Mouse (Mus musculus) neural tube, embryonic 11.5 days (tissue): Measurements from ENCODE around the gene Nme6. TPM values are rescaled to one million over a fixed set of nuclear protein-coding genes. Genes with fewer than 3 reads are reported as not detected.

Experiments used
- ATAC-seq: fragments of 200-750 bp; cut with Nextera tagmentation; 2 replicates; pipeline ENCODE4 v1.8.0; 2017; ENCODE audit warnings: moderate number of reproducible peaks, mild to moderate bottlenecking, moderate TSS enrichment, moderate library complexity; ENCODE audit not compliant: insufficient read depth, low FRiP score, low TSS enrichment
- DNase-seq: peaks from one replicate; pipeline ENCODE4 v3.0.0-alpha.2; 2015; ENCODE audit warnings: low spot score
- H3K27ac ChIP-seq: fragments of 300-500 bp; sonication (generic); 2 replicates; pipeline ENCODE4 v1.5.1; 2014; ENCODE audit warnings: low read depth, mild to moderate bottlenecking, low read length
- H3K27me3 ChIP-seq: fragments of 300-500 bp; sonication (generic); 2 replicates; pipeline ENCODE4 v1.6.1; 2014; ENCODE audit warnings: mild to moderate bottlenecking, low read length, mixed read lengths; ENCODE audit not compliant: control insufficient read depth, insufficient read depth
- H3K36me3 ChIP-seq: fragments of 300-500 bp; sonication (generic); 2 replicates; pipeline ENCODE4 v1.6.1; 2014; ENCODE audit warnings: mild to moderate bottlenecking, low read length, moderate library complexity, mixed read lengths; ENCODE audit not compliant: control insufficient read depth, insufficient read depth
- H3K4me1 ChIP-seq: fragments of 300-500 bp; sonication (generic); 2 replicates; pipeline ENCODE4 v1.6.1; 2014; ENCODE audit warnings: low read length, mixed read lengths; ENCODE audit not compliant: control insufficient read depth, insufficient read depth
- H3K4me2 ChIP-seq: fragments of 300-500 bp; sonication (generic); 2 replicates; pipeline ENCODE4 v1.6.1; 2014; ENCODE audit warnings: low read depth, mild to moderate bottlenecking, moderate library complexity
- H3K4me3 ChIP-seq: fragments of 300-500 bp; sonication (generic); 2 replicates; pipeline ENCODE4 v1.5.1; 2014; ENCODE audit warnings: low read depth, low read length
- H3K9ac ChIP-seq: fragments of 300-500 bp; sonication (generic); 2 replicates; pipeline ENCODE4 v1.6.1; 2014; ENCODE audit warnings: mild to moderate bottlenecking, low read length
- H3K9me3 ChIP-seq: fragments of 300-500 bp; sonication (generic); 2 replicates; pipeline ENCODE4 v1.6.1; 2016; ENCODE audit warnings: low read length; ENCODE audit not compliant: control insufficient read depth
- WGBS: fragments of 180-500 bp; shearing (Covaris S2); extraction: QIAGEN DNeasy Blood & Tissue Kit; methylation state at CpG from one replicate; pipeline ENCODE4 v1.1.7; 2014; 5-methylcytosine and 5-hydroxymethylcytosine counted together
- microRNA-seq: library from miRNA; unstranded; fragments of <30 nt; microRNA quantifications from one replicate; pipeline ENCODE4, GENCODE M21; 2016
- polyA plus RNA-seq: library from polyadenylated mRNA; unstranded; fragments of >200 nt; fragmentation: Nextera tagmentation; extraction: Ambion mirVana; gene quantifications from 2 replicates; pipeline ENCODE4 v1.2.1, GENCODE M21; 2014

The Nme6 gene
- polyA plus RNA-seq, 1 experiment from 2014 or later, result 87.2 TPM

- H3K9ac ChIP-seq, result no peak overlapping the region
- WGBS, result 78% methylated on average over 5 of the region's 5 CpGs
- H3K27me3 ChIP-seq, result no peaks in the 10 kb centered on the region
- no peak overlapping the region for H3K27ac ChIP-seq
- no peak for ATAC-seq
- peaks cover 16% of the 10 kb centered on the region for H3K36me3 ChIP-seq
- peaks cover 7% of the 10 kb centered on the region; the same call in 1 of the 2 replicates for H3K4me1 ChIP-seq
- DNase-seq, result no peak
- peak overlapping the region; percentile 97; the same call in 1 of the 2 replicates for H3K4me3 ChIP-seq
- peak overlapping the region; percentile 56 for H3K4me2 ChIP-seq
- no peaks in the 10 kb centered on the region for H3K9me3 ChIP-seq
Observed at GRCm38 (mm10) chr9:109877666-109878065, 45.1 kb downstream of the Nme6 start.

- no peak for ATAC-seq
- no peak overlapping the region for H3K27ac ChIP-seq
- H3K4me2 ChIP-seq, result no peak overlapping the region
- H3K9me3 ChIP-seq, result no peaks in the 10 kb centered on the region
- H3K27me3 ChIP-seq, result no peaks in the 10 kb centered on the region
- DNase-seq, result no peak
- H3K4me1 ChIP-seq, result peaks cover 7% of the 10 kb centered on the region; the same call in 1 of the 2 replicates
- WGBS, result 97% methylated on average over 1 of the region's 1 CpGs
- H3K9ac ChIP-seq, result no peak overlapping the region
- peaks cover 16% of the 10 kb centered on the region for H3K36me3 ChIP-seq
- H3K4me3 ChIP-seq, result no peak overlapping the region
Observed at GRCm38 (mm10) chr9:109879305-109879704, 46.8 kb downstream of the Nme6 start.

DNA sequence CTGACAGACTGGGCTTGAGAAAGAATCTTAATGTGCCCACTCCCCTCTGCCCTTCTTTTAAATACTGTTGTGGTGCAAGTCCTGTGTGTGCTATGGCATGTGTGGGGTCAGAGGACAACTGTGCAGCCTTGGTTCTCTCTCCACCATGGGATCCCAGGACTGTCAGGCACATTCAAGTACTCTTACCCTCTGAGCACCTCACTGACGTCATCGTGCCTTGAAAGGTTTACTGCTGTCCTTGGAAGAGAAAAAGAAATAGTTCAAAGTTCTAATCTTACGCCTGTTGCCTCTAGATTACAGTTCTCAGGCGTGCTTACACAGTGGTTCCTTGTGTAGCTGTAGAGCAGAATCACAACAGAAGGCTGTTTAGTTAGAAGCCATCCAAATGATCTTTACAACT is 53.7 kb downstream of the Nme6 start:
- Histone ChIP-seq H3K27ac (no peak overlapping the region), H3K4me2 (no peak overlapping the region), H3K9me3 (no peaks in the 10 kb centered on the region), H3K27me3 (no peaks in the 10 kb centered on the region), H3K4me1 (no peaks in the 10 kb centered on the region), H3K4me3 (no peak overlapping the region), H3K36me3 (peaks cover 32% of the 10 kb centered on the region), H3K9ac (no peak overlapping the region)
- DNase-seq, result no peak
- ATAC-seq, result no peak
- WGBS, result 92% methylated on average over 4 of the region's 4 CpGs

- Histone ChIP-seq H3K4me2 (no peak overlapping the region), H3K4me1 (no peaks in the 10 kb centered on the region), H3K27me3 (no peaks in the 10 kb centered on the region), H3K9me3 (no peaks in the 10 kb centered on the region), H3K27ac (no peak overlapping the region), H3K36me3 (peaks cover 39% of the 10 kb centered on the region), H3K9ac (no peak overlapping the region), H3K4me3 (no peak overlapping the region)
- DNase-seq (no peak), ATAC-seq (no peak)
- 91% methylated on average over 5 of the region's 5 CpGs for WGBS
Observed at GRCm38 (mm10) chr9:109887321-109887720, 54.8 kb downstream of the Nme6 start.

- Histone ChIP-seq H3K9me3 (no peaks in the 10 kb centered on the region), H3K27ac (no peak overlapping the region), H3K4me3 (no peak overlapping the region), H3K36me3 (peaks cover 25% of the 10 kb centered on the region), H3K4me1 (no peaks in the 10 kb centered on the region), H3K9ac (no peak overlapping the region), H3K27me3 (no peaks in the 10 kb centered on the region), H3K4me2 (no peak overlapping the region)
- WGBS, result 94% methylated on average over 8 of the region's 8 CpGs
- DNase-seq (no peak), ATAC-seq (no peak)
Observed at GRCm38 (mm10) chr9:109891501-109891900, 59.0 kb downstream of the Nme6 start.

Small RNA genes lying within 50 kb of the gene (microRNA-seq; reads per million reads assigned to microRNA genes)
- 2.6 reads per million, percentile 2 among the genes with 10 or more reads in this experiment for gene Mir7089

Other genes with a start within 250 kb of the Nme6 start
- gene Fbxw24, start 206.7 kb upstream of the Nme6 start, polyA plus RNA-seq, result not detected in 2 replicates
- not detected in 2 replicates for gene Fbxw25, start 168.1 kb upstream of the Nme6 start, polyA plus RNA-seq
- not detected in 2 replicates for gene Fbxw18, start 130.0 kb upstream of the Nme6 start, polyA plus RNA-seq
- gene Fbxw26, start 86.7 kb upstream of the Nme6 start, polyA plus RNA-seq, result not detected in 2 replicates
- gene Fbxw27, start 42.1 kb upstream of the Nme6 start, polyA plus RNA-seq, result not detected in 2 replicates
- not detected in 2 replicates for gene Spink8, start 20.5 kb upstream of the Nme6 start, polyA plus RNA-seq
- 0.68 and 1.1 TPM in 2 replicates for gene Camp, start 16.9 kb downstream of the Nme6 start, polyA plus RNA-seq
- 35.4 and 37.9 TPM in 2 replicates for gene Cdc25a, start 42.8 kb downstream of the Nme6 start, polyA plus RNA-seq
- gene Map4, start 98.7 kb downstream of the Nme6 start, polyA plus RNA-seq, result 116 and 129 TPM in 2 replicates